Mouse (Mus musculus) layer of hippocampus, adult 11-12 months (tissue): ENCODE results near the gene Ankrd66.
"Not testable (repeated sequence)": the region's sequence is repeated elsewhere in the genome, so short reads cannot be mapped to it uniquely, and the experiment has no call there.

Experiments
- DNase-seq: peaks from one replicate; pipeline ENCODE4 v3.0.0; 2022; ENCODE audit warnings: low spot score

The Ankrd66 gene

DNA sequence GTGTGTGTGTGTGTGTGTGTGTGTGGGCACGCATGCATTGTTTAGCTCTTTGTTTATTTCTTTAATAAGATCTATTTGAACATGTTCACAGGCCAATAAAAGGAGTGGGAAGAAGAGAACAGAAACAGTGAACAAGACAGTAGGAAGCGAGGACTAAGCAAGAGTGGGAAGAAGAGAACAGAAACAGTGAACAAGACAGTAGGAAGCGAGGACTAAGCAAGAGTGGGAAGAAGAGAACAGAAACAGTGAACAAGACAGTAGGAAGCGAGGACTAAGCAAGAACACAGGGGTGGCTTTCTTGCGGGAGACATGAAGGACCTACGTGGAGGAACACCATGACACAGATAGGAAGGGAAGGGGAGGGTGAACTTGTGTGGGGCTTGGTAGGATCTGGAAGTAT is 6.6 kb downstream of the Ankrd66 start:
- not testable (repeated sequence) for DNase-seq

GRCm38 (mm10) chr17:43534362-43535222 is 8.8 kb downstream of the Ankrd66 start:
- peak; percentile 13 for DNase-seq

GRCm38 (mm10) chr17:43531192-43531591 is 12.2 kb downstream of the Ankrd66 start:
- no peak for DNase-seq

GRCm38 (mm10) chr17:43530507-43530906 is 12.9 kb downstream of the Ankrd66 start:
- no peak for DNase-seq

DNA sequence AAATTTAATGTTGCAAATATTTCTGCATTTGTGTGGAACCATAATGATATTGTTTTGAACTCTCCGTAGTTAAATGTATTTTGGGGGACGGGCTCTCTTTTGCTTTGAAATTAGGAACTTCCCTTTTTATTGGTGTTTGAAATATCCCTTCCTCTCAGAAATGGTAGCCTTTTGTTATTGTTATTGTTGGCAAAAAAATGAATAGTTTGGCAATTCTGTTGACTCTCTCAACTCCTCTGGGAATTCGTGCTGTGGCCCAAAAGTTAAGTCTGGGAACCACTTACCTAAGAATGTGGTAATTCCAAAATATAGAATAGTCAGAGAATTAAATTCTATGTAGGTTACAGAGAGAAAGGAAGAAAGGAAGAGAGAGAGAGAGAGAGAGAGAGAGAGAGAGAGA is 23.3 kb downstream of the Ankrd66 start:
- DNase-seq, result no peak

DNA sequence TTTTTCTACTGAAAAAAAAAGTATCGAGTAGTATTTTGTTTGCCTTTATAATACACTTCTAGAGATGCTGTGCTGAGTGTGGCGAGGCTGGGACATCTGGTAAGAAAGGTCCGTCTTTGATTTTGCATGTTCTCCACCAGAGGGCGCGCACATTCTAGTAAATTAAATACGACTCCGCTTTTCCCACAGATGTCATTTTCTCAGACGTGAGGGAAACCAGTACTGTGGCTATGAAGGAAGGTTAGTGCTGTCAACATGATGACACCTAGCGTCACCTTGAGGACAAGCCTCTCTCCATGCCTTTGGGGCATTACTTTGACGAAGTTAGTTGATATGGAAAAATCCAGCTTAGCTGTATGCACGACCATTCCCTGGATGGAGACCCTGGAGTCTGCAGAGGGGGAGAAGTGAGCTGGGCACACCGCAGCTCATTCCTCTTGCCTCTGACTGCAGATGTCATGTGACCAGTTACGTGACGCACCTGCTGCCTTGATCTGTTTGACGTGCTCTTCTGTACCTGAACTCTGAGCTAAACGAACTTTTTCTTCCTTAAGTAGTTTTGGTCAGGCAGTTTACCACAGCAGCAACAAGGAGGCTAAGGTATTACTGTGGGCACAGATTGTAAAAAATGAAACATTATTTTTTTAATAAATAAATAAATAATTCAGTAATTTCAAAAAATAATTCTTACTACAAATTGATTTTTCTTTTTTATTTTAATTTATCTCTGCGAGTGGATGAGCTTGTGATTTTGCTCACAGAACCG is 24.6 kb downstream of the Ankrd66 start:
- DNase-seq, result peak; percentile 34

DNA sequence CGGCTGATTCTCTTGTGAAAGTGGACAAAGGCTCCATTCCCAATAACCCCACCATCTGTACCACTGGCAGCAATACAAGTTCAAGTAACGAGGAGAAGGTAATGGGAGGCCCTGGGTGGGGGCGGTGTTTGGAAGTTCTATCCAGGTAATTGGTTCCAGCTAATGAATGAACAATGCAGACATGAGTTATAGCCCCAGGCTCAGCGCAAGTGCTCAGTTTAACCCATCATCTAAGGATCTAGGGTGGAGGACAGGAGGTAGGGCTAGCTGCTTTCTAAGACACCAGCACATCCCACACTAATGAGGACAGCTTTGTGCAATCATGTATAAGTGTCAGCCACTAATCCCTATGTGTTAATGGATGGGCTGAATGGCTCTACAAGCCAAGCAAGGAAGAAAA is 32.7 kb downstream of the Ankrd66 start:
- DNase-seq, result no peak

GRCm38 (mm10) chr17:43504594-43504934 is 38.9 kb downstream of the Ankrd66 start:
- no peak for DNase-seq

- no peak for DNase-seq
Observed at GRCm38 (mm10) chr17:43503861-43504593, 39.4 kb downstream of the Ankrd66 start.

GRCm38 (mm10) chr17:43502592-43502991 is 40.8 kb downstream of the Ankrd66 start, which contains the start of gene Mep1a:
Gene Mep1a, minus strand, starts transcription at chr17:43502812.
- DNase-seq, result no peak

DNA sequence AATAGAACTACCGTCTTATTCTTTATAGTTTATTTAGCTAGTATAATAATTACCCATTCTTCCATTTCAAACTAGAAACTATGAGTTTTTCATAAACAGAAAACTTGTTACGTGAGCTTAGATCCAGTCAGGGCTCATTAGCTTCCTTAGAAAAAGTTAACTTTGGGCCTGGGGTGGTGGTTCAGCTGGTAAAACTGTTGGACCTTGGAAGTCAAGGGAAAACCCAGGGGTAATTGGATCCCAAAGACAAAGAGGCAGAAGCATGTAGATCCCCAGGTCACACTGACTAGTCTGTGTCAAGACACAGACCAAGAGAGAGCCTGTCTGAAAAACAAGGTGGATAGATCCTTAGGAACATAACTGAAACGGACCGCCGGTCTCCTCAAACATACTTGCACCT is 41.8 kb downstream of the Ankrd66 start:
- no peak for DNase-seq

GRCm38 (mm10) chr17:43501223-43501622 is 42.2 kb downstream of the Ankrd66 start:
- DNase-seq, result no peak

DNA sequence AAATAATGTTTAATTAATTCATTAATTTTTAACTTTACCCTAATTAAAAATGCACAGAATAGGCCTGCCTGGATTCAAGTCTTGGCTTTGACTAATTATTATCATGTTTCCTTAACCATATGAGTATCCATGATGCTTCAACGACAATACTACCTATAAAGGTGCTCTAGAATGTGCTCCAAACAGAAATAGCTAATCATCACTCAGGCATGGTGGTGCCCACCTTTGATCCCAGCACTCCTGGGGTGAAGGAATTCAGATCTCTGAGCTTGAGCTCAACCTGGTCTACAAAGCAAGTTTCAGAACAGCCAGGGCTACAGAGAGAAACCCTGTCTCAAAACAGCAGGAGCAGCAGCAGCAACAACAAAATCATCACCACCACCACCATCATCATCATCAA is 42.9 kb downstream of the Ankrd66 start:
- no peak for DNase-seq

GRCm38 (mm10) chr17:43497521-43497920 is 45.9 kb downstream of the Ankrd66 start:
- DNase-seq, result no peak

DNA sequence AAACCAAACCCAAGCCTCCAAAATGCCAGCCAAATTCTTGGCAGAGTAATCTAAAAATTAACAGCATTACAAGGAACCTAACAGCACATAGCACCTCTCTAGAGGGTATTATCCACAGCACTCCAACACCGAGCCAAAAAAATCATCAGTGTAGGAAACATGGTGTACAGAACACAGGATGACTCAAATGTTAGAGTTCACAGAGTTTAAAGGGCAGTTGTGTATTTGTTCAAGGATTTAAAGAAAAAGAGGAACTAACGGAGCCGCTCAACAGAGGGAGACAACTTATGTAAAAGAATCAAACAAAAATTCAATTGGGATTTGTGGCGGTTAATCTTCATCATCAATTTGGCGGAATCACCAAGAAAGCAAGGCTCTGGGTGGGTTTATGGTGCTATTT is 47.9 kb downstream of the Ankrd66 start:
- DNase-seq, result no peak

GRCm38 (mm10) chr17:43490371-43490770 is 53.1 kb downstream of the Ankrd66 start:
- DNase-seq, result not testable (repeated sequence)

GRCm38 (mm10) chr17:43488439-43489151 is 54.8 kb downstream of the Ankrd66 start:
- DNase-seq, result no peak

- no peak for DNase-seq
Observed at GRCm38 (mm10) chr17:43485982-43486381, 57.5 kb downstream of the Ankrd66 start.
